Mouse (Mus musculus) liver, embryonic 14.5 days (tissue): Measurements from ENCODE around the gene Rftn1. TPM values are rescaled to one million over a fixed set of nuclear protein-coding genes. Genes with fewer than 3 reads are reported as not detected.

Experiments
- ATAC-seq: fragments of 200-750 bp; cut with Nextera tagmentation; 2 replicates; pipeline ENCODE4 v1.8.0; 2017; ENCODE audit warnings: moderate number of reproducible peaks, mild to moderate bottlenecking, moderate library complexity; ENCODE audit not compliant: insufficient read depth
- DNase-seq, 3 experiments: peaks; one replicate each; pipeline ENCODE4 v3.0.0-alpha.2; 2012 to 2013; ENCODE audit warnings: low read depth in 3 of 3, low spot score in 3 of 3
- H3K27ac ChIP-seq: fragments of 300-500 bp; sonication (generic); 2 replicates; pipeline ENCODE4 v1.5.1; 2014; ENCODE audit warnings: moderate library complexity, mild to moderate bottlenecking, control low read depth, inconsistent platforms
- H3K27me3 ChIP-seq: fragments of 300-500 bp; sonication (generic); 2 replicates; pipeline ENCODE4 v1.6.1; 2014; ENCODE audit warnings: mild to moderate bottlenecking, low read length, moderate library complexity; ENCODE audit not compliant: control insufficient read depth, insufficient read depth
- H3K36me3 ChIP-seq: fragments of 300-500 bp; sonication (generic); replicated peaks from 2 replicates; pipeline ENCODE4 v1.6.1; 2014; ENCODE audit warnings: low read depth; ENCODE audit not compliant: control insufficient read depth, insufficient read depth
- H3K4me1 ChIP-seq, 2 experiments: fragments of 200-500 bp in 1 of 2; fragments of 300-500 bp in 1 of 2; sonication (generic) in 1 of 2; replicated peaks; 2 replicates each; pipeline ENCODE4 v1.6.1; 2012 to 2014; ENCODE audit warnings: antibody characterized with exemption in 1 of 2, inconsistent platforms in 1 of 2, low read length in 1 of 2; ENCODE audit not compliant: control insufficient read depth in 2 of 2, insufficient read depth in 2 of 2
- H3K4me2 ChIP-seq: fragments of 300-500 bp; sonication (generic); 2 replicates; pipeline ENCODE4 v1.6.1; 2014; ENCODE audit warnings: low read depth, mild to moderate bottlenecking, control low read depth, moderate library complexity
- H3K4me3 ChIP-seq, 2 experiments: fragments of 200-500 bp in 1 of 2; fragments of 300-500 bp in 1 of 2; sonication (generic) in 1 of 2; 2 replicates each; pipeline ENCODE4 v1.5.1; 2012 to 2014; ENCODE audit warnings: low read depth in 2 of 2, low read length in 2 of 2, mild to moderate bottlenecking in 2 of 2, control low read depth in 1 of 2, inconsistent platforms in 1 of 2, moderate library complexity in 1 of 2; ENCODE audit not compliant: insufficient read depth in 1 of 2
- H3K9ac ChIP-seq: fragments of 300-500 bp; sonication (generic); replicated peaks from 2 replicates; pipeline ENCODE4 v1.6.1; 2014; ENCODE audit warnings: mild to moderate bottlenecking, control low read depth, moderate library complexity
- H3K9me3 ChIP-seq: fragments of 300-500 bp; sonication (generic); 2 replicates; pipeline ENCODE4 v1.6.1; 2016; ENCODE audit warnings: low read length, mixed read lengths; ENCODE audit not compliant: control insufficient read depth
- CTCF ChIP-seq: IDR thresholded peaks from 2 replicates; pipeline ENCODE4 v1.5.1; 2016; ENCODE audit warnings: antibody characterized with exemption, low read depth, control low read depth
- EP300 ChIP-seq: IDR thresholded peaks from 2 replicates; pipeline ENCODE4 v1.6.1; 2016; ENCODE audit warnings: antibody characterized with exemption, low read depth
- WGBS: fragments of 180-500 bp; shearing (Covaris S2); extraction: QIAGEN DNeasy Blood & Tissue Kit; methylation state at CpG from one replicate; pipeline ENCODE4 v1.1.7; 2014; ENCODE audit not compliant: insufficient replicate concordance; 5-methylcytosine and 5-hydroxymethylcytosine counted together
- polyA plus RNA-seq, 2 experiments: library from polyadenylated mRNA; depleted of rRNA in 1 of 2; stranded (reverse) in 1 of 2; unstranded in 1 of 2; fragments of >200 nt; fragmentation: Nextera tagmentation in 1 of 2; extraction: Ambion mirVana in 1 of 2; gene quantifications; 2 replicates each; pipeline versions ENCODE4 v1.2.1 to v1.2.3; 2012 to 2014

The Rftn1 gene
- polyA plus RNA-seq, 2 experiments = 2.2 to 3.2 TPM

DNA sequence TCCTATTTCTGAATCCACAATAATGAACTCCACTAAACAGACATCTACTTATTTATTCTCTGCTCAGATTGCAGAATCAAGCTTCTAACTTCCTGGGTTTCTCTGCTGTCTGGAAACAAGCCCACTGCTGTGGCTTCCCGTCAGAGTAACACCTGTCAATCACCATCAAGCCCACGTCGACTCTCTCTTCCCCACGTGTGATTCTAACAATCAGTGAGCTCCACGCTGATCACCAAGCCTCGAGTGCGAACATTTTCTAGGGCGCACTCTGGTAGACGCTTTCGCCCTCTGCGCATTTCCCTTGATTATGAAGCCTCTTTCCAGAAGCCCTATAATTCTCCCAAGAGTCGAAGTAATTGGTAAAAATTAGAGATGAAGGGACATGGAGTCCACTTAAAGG is 90.4 kb downstream of the Rftn1 start:
- Histone ChIP-seq H3K9ac (no peak overlapping the region), H3K36me3 (no peaks in the 10 kb centered on the region), H3K27me3 (no peaks in the 10 kb centered on the region), H3K4me2 (no peak overlapping the region), H3K9me3 (no peaks in the 10 kb centered on the region), H3K4me1 (0 out of 4 replicates have a peak, but pooled peaks cover 0 to 2% of the 10 kb centered on the region in 2 experiments), H3K27ac (no peak overlapping the region), H3K4me3 (no peak overlapping the region)
- DNase-seq = no peak
- WGBS = 67% methylated on average over 12 of the region's 12 CpGs
- no peak for ATAC-seq
- no peak for TF ChIP-seq CTCF

DNA sequence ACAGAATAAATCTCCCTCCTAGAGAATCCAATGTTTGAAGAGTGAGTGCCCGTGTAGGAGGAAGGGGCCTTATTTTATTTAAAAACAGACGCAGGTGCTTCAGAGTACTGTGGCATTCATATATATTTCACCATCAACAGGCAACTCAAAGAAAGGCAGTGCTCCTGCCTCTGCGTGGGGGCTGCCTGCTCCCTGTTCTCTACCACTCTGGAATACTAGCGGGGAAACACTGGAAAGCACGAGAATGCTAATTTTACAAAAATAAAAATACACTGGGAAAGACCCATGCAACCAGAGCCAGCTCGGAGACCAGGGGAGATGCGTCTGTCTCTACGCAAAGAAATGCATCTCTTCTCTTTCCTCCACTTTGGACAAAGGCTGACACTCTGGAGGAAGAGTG is 91.1 kb downstream of the Rftn1 start:
- Histone ChIP-seq H3K36me3 (no peaks in the 10 kb centered on the region), H3K27ac (no peak overlapping the region), H3K4me1 (0 out of 4 replicates have a peak, but pooled peaks cover 0 to 2% of the 10 kb centered on the region in 2 experiments), H3K27me3 (no peaks in the 10 kb centered on the region), H3K4me2 (no peak overlapping the region), H3K9ac (no peak overlapping the region), H3K9me3 (no peaks in the 10 kb centered on the region), H3K4me3 (no peak overlapping the region)
- WGBS = 69% methylated on average over 8 of the region's 8 CpGs
- TF ChIP-seq EP300 = no peak
- TF ChIP-seq CTCF = no peak
- ATAC-seq = no peak
- DNase-seq = no peak

DNA sequence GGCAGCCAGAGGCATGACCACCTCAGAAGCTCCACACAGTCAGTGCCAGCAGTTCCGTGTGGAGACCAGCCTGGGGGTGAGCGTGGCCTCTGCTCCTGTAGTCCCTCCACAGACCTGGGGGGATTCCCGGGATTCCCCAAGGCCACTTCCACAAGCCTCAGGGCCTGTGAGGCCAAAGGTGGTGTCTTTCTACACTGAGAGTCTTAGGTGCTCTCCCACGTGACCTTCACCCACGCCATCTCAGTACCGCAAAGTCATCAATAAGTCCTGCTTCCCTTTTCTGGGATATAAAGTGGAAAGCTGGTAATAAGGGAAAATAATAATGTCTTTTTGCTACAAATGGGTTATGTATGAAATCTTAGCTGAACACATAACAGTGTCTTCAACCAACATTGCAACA is 92.2 kb downstream of the Rftn1 start:
- WGBS = 82% methylated on average over 6 of the region's 6 CpGs

DNA sequence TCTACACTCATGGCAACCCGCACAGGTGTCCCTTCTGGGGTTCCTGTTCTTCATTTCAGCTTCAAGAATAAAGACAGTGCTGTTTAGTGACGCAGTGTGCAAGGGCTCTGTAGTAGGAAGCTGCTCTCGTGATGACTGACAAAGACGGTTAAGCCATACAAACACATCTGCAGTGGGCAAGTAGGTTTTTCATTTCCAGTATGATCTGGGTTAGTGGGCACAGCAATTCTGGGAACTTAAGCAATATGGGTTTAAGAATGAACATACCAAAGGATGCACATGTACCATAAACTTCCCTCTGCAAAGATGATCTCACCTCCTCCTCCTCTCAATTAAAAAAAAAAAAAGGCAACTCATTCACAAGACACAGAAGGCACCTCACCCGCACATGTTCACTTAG is 92.6 kb downstream of the Rftn1 start:
- DNase-seq = no peak
- WGBS = 75% methylated on average over 5 of the region's 5 CpGs
- H3K36me3 ChIP-seq = no peaks in the 10 kb centered on the region

More for the DNA sequence above, 92.2 kb downstream of the Rftn1 start:
- TF ChIP-seq EP300 = no peak
- TF ChIP-seq CTCF = no peak
- no peak for DNase-seq
- Histone ChIP-seq H3K4me1 (0 out of 4 replicates have a peak, but pooled peaks cover 0 to 2% of the 10 kb centered on the region in 2 experiments), H3K4me2 (no peak overlapping the region), H3K36me3 (no peaks in the 10 kb centered on the region), H3K4me3 (no peak overlapping the region), H3K9ac (no peak overlapping the region), H3K27me3 (no peaks in the 10 kb centered on the region), H3K27ac (no peak overlapping the region), H3K9me3 (no peaks in the 10 kb centered on the region)
- ATAC-seq = no peak

DNA sequence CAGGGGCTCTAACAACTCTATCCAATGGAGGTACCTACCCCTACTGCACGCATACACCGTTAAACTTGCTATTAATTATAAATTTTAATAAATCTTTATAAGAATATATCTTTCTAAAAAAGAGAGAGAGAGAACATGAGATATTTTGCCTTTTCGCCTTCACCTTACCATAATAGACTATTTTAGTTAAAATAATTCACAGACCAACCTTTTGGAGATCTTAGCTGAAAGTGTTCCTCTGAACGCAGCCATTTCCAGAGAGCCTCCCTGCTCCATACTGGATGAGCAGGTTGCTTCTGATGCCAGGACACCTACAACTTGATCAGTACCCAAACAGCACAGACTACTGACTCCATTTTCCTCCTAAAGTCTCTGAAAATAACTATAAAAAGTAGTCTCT is 94.2 kb downstream of the Rftn1 start:
- Histone ChIP-seq H3K4me2 (no peak overlapping the region), H3K27ac (no peak overlapping the region), H3K4me3 (no peak overlapping the region), H3K9me3 (no peaks in the 10 kb centered on the region), H3K36me3 (no peaks in the 10 kb centered on the region), H3K4me1 (no peaks in the 10 kb centered on the region), H3K27me3 (no peaks in the 10 kb centered on the region), H3K9ac (no peak overlapping the region)
- no peak for DNase-seq
- TF ChIP-seq EP300 = no peak
- no peak for TF ChIP-seq CTCF
- WGBS = 85% methylated on average over 4 of the region's 4 CpGs
- no peak for ATAC-seq

More for the DNA sequence above, 92.6 kb downstream of the Rftn1 start:
- no peak for TF ChIP-seq CTCF
- TF ChIP-seq EP300 = no peak
- Histone ChIP-seq H3K9ac (no peak overlapping the region), H3K9me3 (no peaks in the 10 kb centered on the region), H3K27ac (no peak overlapping the region), H3K4me1 (0 out of 4 replicates have a peak, but pooled peaks cover 0 to 2% of the 10 kb centered on the region in 2 experiments), H3K27me3 (no peaks in the 10 kb centered on the region), H3K4me3 (no peak overlapping the region), H3K4me2 (no peak overlapping the region)
- ATAC-seq = no peak

DNA sequence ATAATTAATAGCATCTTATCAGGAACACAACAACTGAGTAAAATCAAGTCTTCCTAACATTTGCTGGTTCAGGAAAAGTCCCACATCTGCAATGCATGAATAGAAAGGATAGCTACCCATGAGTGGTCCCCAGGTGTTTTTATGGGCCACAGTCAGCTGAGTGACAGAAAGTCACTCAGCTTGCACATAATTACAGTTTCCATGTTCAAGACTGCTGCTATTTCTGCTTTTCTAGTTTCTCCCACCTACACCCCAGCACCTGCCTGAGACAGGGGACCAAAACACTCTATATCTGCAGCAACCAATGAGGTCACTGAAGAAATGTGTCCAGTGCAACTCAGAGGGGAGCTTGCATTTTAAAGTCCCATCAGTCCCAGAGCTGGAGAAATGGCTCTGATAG is 95.9 kb downstream of the Rftn1 start:
- Histone ChIP-seq H3K27me3 (no peaks in the 10 kb centered on the region), H3K4me2 (no peak overlapping the region), H3K36me3 (no peaks in the 10 kb centered on the region), H3K4me3 (no peak overlapping the region), H3K9ac (no peak overlapping the region), H3K4me1 (no peaks in the 10 kb centered on the region), H3K9me3 (no peaks in the 10 kb centered on the region), H3K27ac (no peak overlapping the region)
- ATAC-seq (no peak), DNase-seq (no peak)
- TF ChIP-seq CTCF = no peak
- TF ChIP-seq EP300 = no peak
